Mouse (Mus musculus): ENCODE results near the gene Slc22a6. TPM values are rescaled to one million over a fixed set of nuclear protein-coding genes. Genes with fewer than 3 reads are reported as not detected.

The Slc22a6 gene
- polyA plus RNA-seq (2014; fragmentation: Nextera tagmentation; extraction: Ambion mirVana) = 0.42 and 0.51 TPM in 2 replicates

- H3K9ac ChIP-seq (ENCODE audit: low read length) = no peak within 1 kb of the TSS
- H3K36me3 ChIP-seq (ENCODE audit: control insufficient read depth, insufficient read depth, low read length) = no peaks in the 10 kb centered on the region
- 0 out of 2 replicates have a peak, but pooled peaks have one; percentile 50 for ATAC-seq (ENCODE audit: low FRiP score)
- H3K4me2 ChIP-seq = no peak within 1 kb of the TSS
- H3K9me3 ChIP-seq (ENCODE audit: control insufficient read depth, low read length) = no peaks in the 10 kb centered on the region
- whole genome bisulfite sequencing = 3% methylated on average over 7 of the region's 7 CpGs
- H3K27me3 ChIP-seq (ENCODE audit: control insufficient read depth, insufficient read depth, low read length) = no peaks in the 10 kb centered on the region
- no peak within 1 kb of the TSS for H3K27ac ChIP-seq (ENCODE audit: low read depth, low read length)
- DNase-seq (ENCODE audit: low spot score, missing footprints) = no peak
- H3K4me1 ChIP-seq (ENCODE audit: control insufficient read depth, insufficient read depth, low read length) = peaks cover 6% of the 10 kb centered on the region; the same call in 1 of the 2 replicates
- H3K4me3 ChIP-seq (ENCODE audit: low read depth, low read length) = no peak within 1 kb of the TSS
Observed at GRCm38 (mm10) chr19:8617904-8618303, at the start of gene Slc22a6. Slc22a6 (plus strand) TSS chr19:8618039.

DNA sequence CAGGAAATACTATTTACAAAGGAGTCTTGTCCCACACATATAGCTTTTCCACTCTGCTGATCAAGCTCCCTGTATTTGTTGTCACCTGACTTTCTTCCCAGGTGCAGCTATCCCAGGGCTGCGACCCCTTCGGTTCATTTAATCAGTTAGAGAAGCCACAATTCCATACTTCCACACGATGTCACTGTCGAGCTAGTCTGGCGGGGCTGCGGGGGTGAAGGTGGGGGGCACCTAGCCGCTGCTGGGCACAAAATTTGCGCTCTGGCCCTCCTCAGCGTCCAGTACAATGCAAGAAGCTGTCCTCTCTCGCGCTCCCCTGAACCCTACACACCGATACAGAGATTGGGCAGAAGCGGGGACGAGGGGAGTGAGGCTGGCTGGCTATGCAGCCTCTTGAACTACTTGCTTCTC is 48.4 kb upstream of the Slc22a6 start:
- peak overlapping the region; percentile 42; the same call in 1 of the 2 replicates for H3K9ac ChIP-seq (ENCODE audit: low read length)
- peak; percentile 25; the same call in 1 of the 2 replicates for ATAC-seq (ENCODE audit: low FRiP score)
- WGBS = 5% methylated on average over 14 of the region's 14 CpGs

GRCm38 (mm10) chr19:8570341-8571040 is 47.3 kb upstream of the Slc22a6 start:
- WGBS = 70% methylated on average over 2 of the region's 2 CpGs
- H3K27ac ChIP-seq (ENCODE audit: low read depth, low read length) = no peak overlapping the region
- no peak for DNase-seq (ENCODE audit: low spot score, missing footprints)
- H3K4me1 ChIP-seq (ENCODE audit: control insufficient read depth, insufficient read depth, low read length) = peaks cover 7% of the 10 kb centered on the region
- no peak overlapping the region for H3K4me3 ChIP-seq (ENCODE audit: low read depth, low read length)
- no peaks in the 10 kb centered on the region for H3K27me3 ChIP-seq (ENCODE audit: control insufficient read depth, insufficient read depth, low read length)
- H3K9me3 ChIP-seq (ENCODE audit: control insufficient read depth, low read length) = no peaks in the 10 kb centered on the region
- no peak overlapping the region for H3K9ac ChIP-seq (ENCODE audit: low read length)
- no peak overlapping the region for H3K4me2 ChIP-seq
- no peak for ATAC-seq (ENCODE audit: low FRiP score)
- no peaks in the 10 kb centered on the region for H3K36me3 ChIP-seq (ENCODE audit: control insufficient read depth, insufficient read depth, low read length)

More for the DNA sequence above, 48.4 kb upstream of the Slc22a6 start:
- no peaks in the 10 kb centered on the region for H3K36me3 ChIP-seq (ENCODE audit: control insufficient read depth, insufficient read depth, low read length)
- H3K4me2 ChIP-seq = peak overlapping the region; percentile 40
- H3K27me3 ChIP-seq (ENCODE audit: control insufficient read depth, insufficient read depth, low read length) = no peaks in the 10 kb centered on the region
- no peak overlapping the region; the same call in 1 of the 2 replicates for H3K4me3 ChIP-seq (ENCODE audit: low read depth, low read length)
- peak; percentile 93 for DNase-seq (ENCODE audit: low spot score, missing footprints)
- H3K27ac ChIP-seq (ENCODE audit: low read depth, low read length) = no peak overlapping the region
- H3K9me3 ChIP-seq (ENCODE audit: control insufficient read depth, low read length) = no peaks in the 10 kb centered on the region
- H3K4me1 ChIP-seq (ENCODE audit: control insufficient read depth, insufficient read depth, low read length) = peaks cover 7% of the 10 kb centered on the region

DNA sequence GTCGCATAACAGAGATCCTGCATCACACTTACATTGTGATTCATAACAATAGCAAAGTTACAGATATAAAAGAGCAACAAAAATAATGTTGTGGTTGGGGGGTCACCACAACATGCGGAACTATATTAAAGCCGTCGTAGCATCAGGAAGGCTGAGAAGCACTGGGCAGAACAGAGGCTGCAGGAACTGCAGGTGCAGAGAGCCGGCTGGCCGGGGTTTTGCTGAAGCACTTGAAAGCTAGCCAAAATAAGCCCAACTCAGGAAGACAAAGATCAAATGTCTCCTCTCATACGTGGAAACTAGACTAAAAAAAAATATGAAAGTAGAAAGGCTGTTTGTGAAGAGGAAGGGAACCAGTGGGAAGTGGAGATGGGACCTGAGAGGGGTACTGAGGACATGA is 46.1 kb upstream of the Slc22a6 start:
- H3K4me1 ChIP-seq (ENCODE audit: control insufficient read depth, insufficient read depth, low read length) = no peaks in the 10 kb centered on the region
- H3K27ac ChIP-seq (ENCODE audit: low read depth, low read length) = no peak overlapping the region
- H3K27me3 ChIP-seq (ENCODE audit: control insufficient read depth, insufficient read depth, low read length) = no peaks in the 10 kb centered on the region
- H3K4me3 ChIP-seq (ENCODE audit: low read depth, low read length) = no peak overlapping the region
- DNase-seq (ENCODE audit: low spot score, missing footprints) (no peak), ATAC-seq (ENCODE audit: low FRiP score) (no peak)
- no peaks in the 10 kb centered on the region for H3K36me3 ChIP-seq (ENCODE audit: control insufficient read depth, insufficient read depth, low read length)
- no peak overlapping the region for H3K4me2 ChIP-seq
- H3K9me3 ChIP-seq (ENCODE audit: control insufficient read depth, low read length) = no peaks in the 10 kb centered on the region
- no peak overlapping the region for H3K9ac ChIP-seq (ENCODE audit: low read length)
- WGBS = 70% methylated on average over 7 of the region's 7 CpGs

DNA sequence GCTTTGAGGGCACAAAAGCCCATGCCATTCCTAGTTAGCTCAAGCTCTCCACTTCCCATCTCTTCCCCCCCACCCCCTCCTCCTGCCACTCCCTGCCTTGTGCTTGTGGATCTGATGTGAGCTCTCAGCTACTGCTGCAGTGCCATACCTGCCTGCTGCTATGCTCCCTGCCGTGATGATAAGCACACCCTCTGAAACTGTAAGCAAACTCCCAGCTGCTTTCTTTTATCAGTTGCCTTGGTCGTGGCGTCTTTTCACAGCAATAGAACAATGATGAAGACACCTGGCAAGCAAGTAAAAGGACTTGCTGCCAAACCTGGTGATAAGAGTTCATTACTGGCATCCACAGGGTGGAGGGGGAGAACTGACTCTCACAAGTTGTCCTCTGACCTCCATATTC is 45.4 kb upstream of the Slc22a6 start:
- Histone ChIP-seq H3K4me1 (ENCODE audit: control insufficient read depth, insufficient read depth, low read length) (no peaks in the 10 kb centered on the region), H3K27me3 (ENCODE audit: control insufficient read depth, insufficient read depth, low read length) (no peaks in the 10 kb centered on the region), H3K27ac (ENCODE audit: low read depth, low read length) (no peak overlapping the region), H3K9ac (ENCODE audit: low read length) (no peak overlapping the region), H3K4me3 (ENCODE audit: low read depth, low read length) (no peak overlapping the region), H3K9me3 (ENCODE audit: control insufficient read depth, low read length) (no peaks in the 10 kb centered on the region), H3K4me2 (no peak overlapping the region), H3K36me3 (ENCODE audit: control insufficient read depth, insufficient read depth, low read length) (no peaks in the 10 kb centered on the region)
- 46% methylated on average over 3 of the region's 3 CpGs for WGBS
- DNase-seq (ENCODE audit: low spot score, missing footprints) (no peak), ATAC-seq (ENCODE audit: low FRiP score) (no peak)

DNA sequence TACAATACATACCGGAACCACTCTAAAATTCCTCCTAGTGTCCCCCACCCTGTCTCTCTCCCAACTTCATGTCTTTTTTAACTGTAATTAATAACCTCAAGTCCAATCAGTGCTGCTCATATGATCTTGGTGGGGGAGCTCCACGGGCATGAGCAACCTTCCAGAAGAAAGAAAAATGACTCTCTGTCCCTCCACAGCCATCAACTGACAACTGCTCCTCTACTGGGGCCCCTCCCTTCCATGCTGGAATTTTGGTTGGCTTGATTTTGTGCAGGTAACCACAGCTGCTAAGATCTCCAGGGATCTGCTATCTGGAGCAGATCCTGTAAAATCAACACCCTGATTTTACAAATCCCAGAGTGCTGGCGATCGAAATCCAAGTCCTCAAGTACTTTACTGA is 40.4 kb upstream of the Slc22a6 start:
- Histone ChIP-seq H3K27me3 (ENCODE audit: control insufficient read depth, insufficient read depth, low read length) (no peaks in the 10 kb centered on the region), H3K27ac (ENCODE audit: low read depth, low read length) (no peak overlapping the region), H3K9me3 (ENCODE audit: control insufficient read depth, low read length) (no peaks in the 10 kb centered on the region), H3K4me1 (ENCODE audit: control insufficient read depth, insufficient read depth, low read length) (peaks cover 2% of the 10 kb centered on the region; the same call in 1 of the 2 replicates), H3K4me2 (no peak overlapping the region), H3K4me3 (ENCODE audit: low read depth, low read length) (no peak overlapping the region), H3K36me3 (ENCODE audit: control insufficient read depth, insufficient read depth, low read length) (no peaks in the 10 kb centered on the region), H3K9ac (ENCODE audit: low read length) (no peak overlapping the region)
- DNase-seq (ENCODE audit: low spot score, missing footprints) (peak; percentile 75), ATAC-seq (ENCODE audit: low FRiP score) (no peak)
- 91% methylated on average over 4 of the region's 4 CpGs for WGBS

DNA sequence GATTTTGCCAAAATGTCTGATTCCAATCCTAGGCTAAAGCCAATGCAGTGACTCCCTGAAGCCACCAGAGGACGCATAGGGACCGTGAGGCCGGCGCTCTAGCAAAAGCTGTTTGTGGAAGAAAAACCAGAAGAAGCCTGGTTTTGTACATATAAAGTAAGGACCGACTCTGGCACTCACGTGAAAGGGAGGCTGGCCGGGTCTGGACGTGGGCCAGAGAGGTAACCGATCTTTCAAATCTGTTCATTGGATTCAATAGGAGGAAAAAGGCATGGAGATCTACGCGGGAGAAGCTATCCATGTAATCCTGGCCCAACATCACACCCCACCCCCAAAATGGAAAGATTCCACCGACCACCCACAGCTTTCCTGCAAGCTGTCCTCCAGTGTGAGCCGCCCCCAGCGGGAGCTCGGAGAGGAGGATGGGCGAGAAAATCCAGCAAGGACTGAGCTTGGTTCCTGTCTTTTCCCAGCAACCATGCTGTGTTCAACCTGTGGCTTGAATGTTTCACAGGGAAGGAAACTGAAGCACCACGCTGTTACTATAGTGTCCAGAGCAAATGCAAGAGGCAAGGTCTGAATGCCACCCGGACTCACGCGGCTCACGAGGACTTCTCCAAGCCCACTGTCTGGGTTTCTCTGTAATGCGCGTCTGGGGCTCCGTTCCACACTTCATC is 39.4 kb upstream of the Slc22a6 start:
- Histone ChIP-seq H3K9ac (ENCODE audit: low read length) (peak overlapping the region; percentile 53; the same call in 1 of the 2 replicates), H3K4me3 (ENCODE audit: low read depth, low read length) (peak overlapping the region; percentile 13; the same call in 1 of the 2 replicates), H3K4me1 (ENCODE audit: control insufficient read depth, insufficient read depth, low read length) (peaks cover 2% of the 10 kb centered on the region; the same call in 1 of the 2 replicates), H3K9me3 (ENCODE audit: control insufficient read depth, low read length) (no peaks in the 10 kb centered on the region), H3K36me3 (ENCODE audit: control insufficient read depth, insufficient read depth, low read length) (no peaks in the 10 kb centered on the region), H3K27me3 (ENCODE audit: control insufficient read depth, insufficient read depth, low read length) (no peaks in the 10 kb centered on the region), H3K27ac (ENCODE audit: low read depth, low read length) (no peak overlapping the region), H3K4me2 (peak overlapping the region; percentile 42)
- WGBS = 8% methylated on average over 24 of the region's 24 CpGs
- ATAC-seq (ENCODE audit: low FRiP score) (peak; percentile 84), DNase-seq (ENCODE audit: low spot score, missing footprints) (peak; percentile 94)

DNA sequence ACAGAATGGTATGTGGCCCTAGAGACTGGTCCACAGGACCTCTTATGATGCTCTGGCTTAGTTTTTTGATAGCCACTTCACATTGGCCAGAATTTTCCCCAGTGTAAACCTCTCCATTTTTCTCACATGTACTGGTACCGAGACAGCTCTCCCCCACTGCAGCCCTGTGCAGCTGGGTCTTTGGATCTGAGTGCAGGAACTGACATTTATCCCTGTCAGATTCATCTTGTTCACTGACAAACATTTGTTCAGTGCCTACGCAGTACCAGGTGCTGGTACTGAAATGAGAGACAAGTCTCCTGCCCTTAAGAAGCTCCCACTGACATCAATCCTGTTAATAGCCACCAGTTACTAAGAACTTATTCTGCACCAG is 38.9 kb upstream of the Slc22a6 start:
- DNase-seq (ENCODE audit: low spot score, missing footprints) = no peak
- ATAC-seq (ENCODE audit: low FRiP score) = no peak; the same call in 1 of the 2 replicates
- no peaks in the 10 kb centered on the region for H3K9me3 ChIP-seq (ENCODE audit: control insufficient read depth, low read length)
- WGBS = 69% methylated on average over 2 of the region's 2 CpGs
- H3K4me2 ChIP-seq = peak overlapping the region; percentile 42; the same call in 1 of the 2 replicates
- H3K9ac ChIP-seq (ENCODE audit: low read length) = no peak overlapping the region; the same call in 1 of the 2 replicates
- no peaks in the 10 kb centered on the region for H3K36me3 ChIP-seq (ENCODE audit: control insufficient read depth, insufficient read depth, low read length)
- no peak overlapping the region for H3K4me3 ChIP-seq (ENCODE audit: low read depth, low read length)
- H3K27ac ChIP-seq (ENCODE audit: low read depth, low read length) = no peak overlapping the region
- peaks cover 2% of the 10 kb centered on the region; the same call in 1 of the 2 replicates for H3K4me1 ChIP-seq (ENCODE audit: control insufficient read depth, insufficient read depth, low read length)
- no peaks in the 10 kb centered on the region for H3K27me3 ChIP-seq (ENCODE audit: control insufficient read depth, insufficient read depth, low read length)

DNA sequence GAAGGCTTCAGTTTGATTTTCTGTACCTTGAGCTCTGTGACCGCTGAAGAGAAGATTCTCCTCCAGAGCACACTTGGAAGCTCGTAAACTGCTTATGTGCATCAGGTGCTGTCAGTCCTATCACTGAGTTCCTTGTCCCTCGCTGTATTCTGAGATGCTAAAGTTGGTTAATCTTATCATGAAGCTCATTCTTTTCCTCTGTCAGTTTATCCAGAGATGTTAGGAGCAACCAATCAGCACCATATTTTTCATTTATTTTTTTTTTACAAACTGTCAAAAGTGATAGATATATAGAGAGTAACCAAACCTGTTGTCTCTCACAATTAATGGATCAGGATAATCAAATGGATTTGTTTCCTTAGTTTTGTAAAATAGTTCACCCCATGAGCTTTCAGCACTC is 32.5 kb upstream of the Slc22a6 start:
- Histone ChIP-seq H3K4me2 (no peak overlapping the region), H3K27ac (ENCODE audit: low read depth, low read length) (no peak overlapping the region), H3K9ac (ENCODE audit: low read length) (no peak overlapping the region), H3K4me3 (ENCODE audit: low read depth, low read length) (no peak overlapping the region), H3K36me3 (ENCODE audit: control insufficient read depth, insufficient read depth, low read length) (no peaks in the 10 kb centered on the region), H3K4me1 (ENCODE audit: control insufficient read depth, insufficient read depth, low read length) (no peaks in the 10 kb centered on the region), H3K27me3 (ENCODE audit: control insufficient read depth, insufficient read depth, low read length) (no peaks in the 10 kb centered on the region), H3K9me3 (ENCODE audit: control insufficient read depth, low read length) (no peaks in the 10 kb centered on the region)
- DNase-seq (ENCODE audit: low spot score, missing footprints) (no peak), ATAC-seq (ENCODE audit: low FRiP score) (no peak)
- 88% methylated on average over 3 of the region's 3 CpGs for WGBS
